Mouse (Mus musculus) heart, embryonic 13.5 days (tissue): ENCODE data around the gene Inka2. TPM values are rescaled to one million over a fixed set of nuclear protein-coding genes. Genes with fewer than 3 reads are reported as not detected.

ENCODE experiments used
- ATAC-seq: fragments of 200-750 bp; cut with Nextera tagmentation; 2 replicates; pipeline ENCODE4 v1.8.0; 2017; ENCODE audit warnings: moderate TSS enrichment; ENCODE audit not compliant: insufficient number of reproducible peaks, low FRiP score, low TSS enrichment; ENCODE audit errors: extremely low read depth
- H3K27ac ChIP-seq: fragments of 300-500 bp; sonication (generic); replicated peaks from 2 replicates; pipeline ENCODE4 v1.5.1; 2015; ENCODE audit warnings: moderate library complexity, mild to moderate bottlenecking, inconsistent platforms
- H3K27me3 ChIP-seq: fragments of 300-500 bp; sonication (generic); replicated peaks from 2 replicates; pipeline ENCODE4 v1.6.1; 2015; ENCODE audit warnings: mild to moderate bottlenecking, inconsistent platforms
- H3K36me3 ChIP-seq: fragments of 300-500 bp; sonication (generic); 2 replicates; pipeline ENCODE4 v1.6.1; 2015; ENCODE audit warnings: mild to moderate bottlenecking, inconsistent platforms
- H3K4me1 ChIP-seq: fragments of 300-500 bp; sonication (generic); 2 replicates; pipeline ENCODE4 v1.6.1; 2015; ENCODE audit warnings: inconsistent platforms
- H3K4me2 ChIP-seq: fragments of 300-500 bp; sonication (generic); 2 replicates; pipeline ENCODE4 v1.6.1; 2015; ENCODE audit warnings: inconsistent platforms, mild to moderate bottlenecking, moderate library complexity
- H3K4me3 ChIP-seq: fragments of 300-500 bp; sonication (generic); 2 replicates; pipeline ENCODE4 v1.5.1; 2015; ENCODE audit warnings: moderate library complexity, mild to moderate bottlenecking, inconsistent platforms
- H3K9ac ChIP-seq: fragments of 300-500 bp; sonication (generic); 2 replicates; pipeline ENCODE4 v1.6.1; 2015; ENCODE audit warnings: inconsistent platforms, mild to moderate bottlenecking, moderate library complexity
- H3K9me3 ChIP-seq: fragments of 300-500 bp; sonication (generic); 2 replicates; pipeline ENCODE4 v1.6.1; 2016; ENCODE audit warnings: inconsistent platforms
- WGBS: fragments of 180-500 bp; shearing (Covaris S2); methylation state at CpG from one replicate; pipeline ENCODE4 v1.1.7; 2015; ENCODE audit warnings: mixed read lengths; 5-methylcytosine and 5-hydroxymethylcytosine counted together
- polyA plus RNA-seq: library from polyadenylated mRNA; unstranded; fragments of >200 nt; fragmentation: Nextera tagmentation; extraction: Ambion mirVana; gene quantifications from 2 replicates; pipeline ENCODE4 v1.2.1, GENCODE M21; 2015

Gene Inka2
- polyA plus RNA-seq, 1 experiment from 2014 or later = 2.0 TPM

DNA sequence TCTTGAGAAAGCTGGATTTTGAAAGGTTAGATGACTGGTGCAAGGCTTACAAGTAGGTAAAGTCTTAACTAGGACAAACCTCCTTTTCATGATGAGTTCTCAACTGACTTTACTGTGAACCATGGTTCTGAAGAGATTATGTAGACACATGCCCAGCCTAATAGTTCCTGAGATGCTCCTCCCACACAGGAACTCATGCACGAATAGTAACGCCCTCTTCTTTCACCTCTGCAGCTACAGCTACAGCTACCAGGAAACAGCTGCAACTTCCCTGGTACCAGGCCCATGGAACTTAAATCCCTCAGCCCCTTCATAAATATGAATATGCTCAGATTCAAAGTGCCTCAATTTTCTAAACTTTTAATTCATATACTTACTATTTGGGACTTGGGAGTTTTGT, 28.5 kb upstream of the Inka2 start:
- 50% methylated on average over 2 of the region's 2 CpGs for WGBS

DNA sequence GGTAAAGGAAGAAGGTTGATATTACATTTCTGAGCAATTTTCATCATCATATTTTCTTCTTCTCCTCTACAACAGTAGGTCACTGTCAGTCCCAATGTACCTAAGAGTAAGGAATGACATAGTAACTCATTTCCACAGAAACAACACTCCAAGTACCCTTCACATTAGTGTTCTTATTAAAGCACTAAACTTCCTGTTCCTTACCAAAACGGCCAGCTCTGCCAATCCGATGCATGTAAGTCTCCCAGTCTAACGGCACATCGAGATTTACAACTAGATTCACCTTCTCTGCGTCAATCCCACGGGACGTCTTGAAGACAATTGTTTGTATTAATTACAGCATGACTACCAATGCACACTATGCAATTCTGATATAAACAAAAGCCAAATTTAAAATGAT, 24.1 kb upstream of the Inka2 start:
- no peak overlapping the region for H3K27ac ChIP-seq
- peaks cover 74% of the 10 kb centered on the region for H3K36me3 ChIP-seq
- H3K9me3 ChIP-seq = no peaks in the 10 kb centered on the region
- no peak overlapping the region for H3K9ac ChIP-seq
- no peaks in the 10 kb centered on the region for H3K4me1 ChIP-seq
- H3K4me2 ChIP-seq = no peak overlapping the region
- WGBS = 90% methylated on average over 7 of the region's 7 CpGs
- no peaks in the 10 kb centered on the region for H3K27me3 ChIP-seq
- H3K4me3 ChIP-seq = no peak overlapping the region
- ATAC-seq = no peak

More for the DNA sequence above, 28.5 kb upstream of the Inka2 start:
- Histone ChIP-seq H3K9me3 (no peaks in the 10 kb centered on the region), H3K27me3 (0 out of 2 replicates have a peak, but pooled peaks cover 3% of the 10 kb centered on the region), H3K9ac (no peak overlapping the region), H3K36me3 (peaks cover 37% of the 10 kb centered on the region), H3K4me2 (no peak overlapping the region), H3K4me3 (no peak overlapping the region), H3K4me1 (0 out of 2 replicates have a peak, but pooled peaks cover 3% of the 10 kb centered on the region), H3K27ac (no peak overlapping the region)
- ATAC-seq = no peak

DNA sequence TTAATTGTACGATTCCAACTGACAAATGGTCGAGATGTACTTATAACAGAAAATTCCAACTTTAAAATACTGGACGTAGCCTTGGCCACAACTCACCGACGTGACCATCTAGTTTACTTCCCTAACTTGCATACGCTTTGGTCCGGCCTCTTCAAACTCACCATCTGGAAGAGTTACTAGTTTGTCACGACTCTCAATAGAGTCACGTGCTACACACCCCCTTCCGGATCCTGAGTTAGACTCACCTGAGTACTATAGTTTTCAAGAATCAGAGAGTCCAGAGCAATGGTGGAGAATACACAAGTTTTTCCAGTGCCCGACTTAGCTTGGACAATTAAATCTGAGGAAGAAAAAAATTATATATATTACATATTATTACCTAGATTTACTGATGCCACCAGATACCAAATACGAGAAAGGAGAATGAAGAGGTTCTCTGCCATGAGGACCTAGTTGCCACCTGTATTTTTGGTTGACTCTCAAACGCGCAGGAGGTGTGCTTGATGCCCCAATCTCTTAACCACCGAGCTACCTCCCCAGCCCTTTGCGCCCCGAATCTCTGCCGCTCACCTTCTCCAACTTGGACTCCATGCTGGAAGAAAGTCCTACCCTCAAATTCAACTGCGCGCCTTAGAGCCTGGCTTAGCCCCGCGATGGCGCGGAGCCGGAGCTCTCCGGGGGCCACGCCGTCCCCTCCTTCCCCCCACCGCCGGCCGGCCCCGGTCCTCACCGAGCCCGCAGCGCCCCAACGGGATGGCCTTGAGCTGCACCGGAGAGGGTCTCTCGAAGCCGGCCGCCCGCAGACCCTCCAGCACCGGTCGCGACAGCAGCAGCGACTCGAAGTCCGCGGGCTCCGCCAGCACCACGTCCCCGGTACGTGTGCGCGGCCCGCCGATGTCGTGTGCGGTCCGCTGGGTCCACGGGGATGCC, 17.7 kb upstream of the Inka2 start:
- WGBS = 9% methylated on average over 60 of the region's 60 CpGs
- Histone ChIP-seq H3K27me3 (no peaks in the 10 kb centered on the region), H3K36me3 (peaks cover 32% of the 10 kb centered on the region), H3K4me1 (peaks cover 14% of the 10 kb centered on the region), H3K9me3 (no peaks in the 10 kb centered on the region), H3K27ac (peak overlapping the region; percentile 82), H3K4me3 (peak overlapping the region; percentile 90), H3K9ac (peak overlapping the region; percentile 92), H3K4me2 (peak overlapping the region; percentile 81)
- no peak for ATAC-seq

DNA sequence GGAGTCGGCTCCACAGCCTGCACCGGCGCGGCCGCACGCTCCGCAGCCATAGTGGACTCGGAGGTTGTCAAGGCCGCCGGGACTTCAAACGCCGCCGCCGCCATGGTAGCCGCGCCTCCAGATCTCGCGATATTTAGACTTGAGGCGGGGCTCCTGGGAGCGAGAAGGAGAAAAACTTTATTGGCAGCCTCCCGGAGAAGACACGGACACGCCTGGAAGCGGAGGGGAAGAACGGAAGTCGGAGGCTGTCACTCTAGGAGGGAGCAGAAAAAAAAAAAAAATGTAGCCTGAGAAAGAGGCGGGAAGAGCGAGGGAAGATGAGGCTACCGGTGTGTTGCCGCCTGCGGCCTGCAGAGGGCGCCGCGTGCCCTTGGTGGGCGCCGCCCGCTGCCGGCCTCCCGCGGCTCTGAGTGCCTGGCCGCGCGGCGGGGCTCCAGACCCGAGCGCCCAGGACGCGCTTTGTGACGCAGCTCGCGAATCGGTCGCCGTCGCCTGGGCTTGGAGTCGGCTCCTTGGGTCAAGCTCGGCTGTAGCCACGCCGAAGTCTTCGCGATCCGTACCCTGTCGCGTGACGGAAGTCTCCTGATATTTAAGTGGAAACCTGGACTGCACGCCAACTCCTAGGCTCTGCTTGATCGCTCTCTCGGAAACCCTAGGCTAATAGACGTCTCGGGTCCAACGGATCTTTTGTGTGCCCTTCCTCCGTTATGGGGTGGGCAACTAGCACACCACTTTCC, 16.9 kb upstream of the Inka2 start, which contains the start of gene Ddx20:
Ddx20 (minus strand) TSS at position 251 of the 737 bp plus-strand sequence.
- under 1% methylated on average over 72 of the region's 72 CpGs for WGBS
- Histone ChIP-seq H3K9me3 (no peaks in the 10 kb centered on the region), H3K27ac (peak within 1 kb of the TSS; percentile 82), H3K27me3 (peaks cover 6% of the 10 kb centered on the region; the same call in 1 of the 2 replicates), H3K4me3 (peak within 1 kb of the TSS; percentile 90), H3K4me2 (peak within 1 kb of the TSS; percentile 81), H3K4me1 (peaks cover 14% of the 10 kb centered on the region), H3K36me3 (peaks cover 26% of the 10 kb centered on the region), H3K9ac (peak within 1 kb of the TSS; percentile 92)
- ATAC-seq = peak; percentile 87

DNA sequence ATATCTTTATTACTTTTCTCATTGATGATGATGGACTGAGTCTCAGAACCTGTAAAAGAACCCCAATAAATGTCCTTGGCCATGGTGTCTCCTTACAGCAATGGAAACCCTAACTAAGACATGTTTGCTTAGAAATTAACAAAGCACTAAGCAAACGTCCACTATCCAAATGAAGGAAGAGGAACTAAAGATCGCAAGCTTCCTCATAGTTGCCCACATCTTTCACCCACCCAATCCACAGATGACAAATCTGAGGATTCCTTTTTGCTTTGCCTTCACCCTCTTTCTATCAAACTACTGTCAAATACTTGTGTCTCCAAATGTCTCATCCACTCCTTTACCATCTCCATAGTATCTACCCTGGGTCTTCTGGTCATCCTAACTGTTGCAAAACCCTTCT, 15.9 kb upstream of the Inka2 start:
- peaks cover 17% of the 10 kb centered on the region for H3K4me1 ChIP-seq
- ATAC-seq = no peak
- H3K4me3 ChIP-seq = no peak overlapping the region
- H3K4me2 ChIP-seq = peak overlapping the region; percentile 81; the same call in 1 of the 2 replicates
- 83% methylated on average over 2 of the region's 2 CpGs for WGBS
- peaks cover 10% of the 10 kb centered on the region; the same call in 1 of the 2 replicates for H3K27me3 ChIP-seq
- no peaks in the 10 kb centered on the region for H3K9me3 ChIP-seq
- no peak overlapping the region for H3K9ac ChIP-seq
- no peak overlapping the region for H3K27ac ChIP-seq
- peaks cover 15% of the 10 kb centered on the region for H3K36me3 ChIP-seq

DNA sequence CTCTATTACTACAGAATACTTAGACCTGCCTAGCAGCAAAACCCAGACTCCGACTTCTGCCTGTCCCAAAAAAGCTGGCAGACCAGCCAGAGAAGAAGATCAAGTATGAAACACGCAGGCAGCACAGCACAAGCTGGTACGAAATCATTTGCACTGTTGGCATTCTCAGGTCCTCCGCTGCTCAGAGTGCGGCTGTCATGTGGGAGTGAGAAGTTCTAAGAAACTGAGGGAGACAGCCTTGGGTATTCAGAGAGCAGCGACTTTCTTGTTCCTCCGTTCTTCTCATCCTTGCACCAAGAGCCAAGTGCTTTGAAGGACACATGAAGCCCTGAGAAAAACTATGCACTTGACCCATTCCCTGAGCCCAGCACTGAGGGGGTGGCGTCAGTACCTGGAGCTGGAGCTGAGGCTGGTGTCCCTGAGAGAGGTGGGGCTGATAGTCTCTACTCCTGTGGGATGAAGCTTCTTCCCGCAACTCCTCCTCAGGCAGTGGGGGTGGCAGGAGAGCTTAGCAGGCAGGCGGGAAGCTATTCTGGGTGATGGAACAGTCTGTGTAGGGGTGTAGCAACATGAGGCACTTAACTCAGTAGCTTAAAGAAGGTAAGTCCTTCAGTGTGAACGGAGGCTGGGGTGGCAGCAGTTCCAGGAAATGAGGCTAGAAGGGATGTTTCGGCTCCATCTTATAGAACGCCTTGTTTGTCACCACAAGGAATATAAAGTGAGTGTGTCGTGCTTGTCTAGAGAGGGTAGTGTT, 10.9 kb upstream of the Inka2 start:
- Histone ChIP-seq H3K9ac (no peak overlapping the region), H3K27me3 (peaks cover 15% of the 10 kb centered on the region; the same call in 1 of the 2 replicates), H3K4me1 (peaks cover 43% of the 10 kb centered on the region), H3K9me3 (no peaks in the 10 kb centered on the region), H3K4me2 (no peak overlapping the region), H3K27ac (no peak overlapping the region), H3K36me3 (no peaks in the 10 kb centered on the region), H3K4me3 (no peak overlapping the region)
- 57% methylated on average over 14 of the region's 14 CpGs for WGBS
- no peak for ATAC-seq

DNA sequence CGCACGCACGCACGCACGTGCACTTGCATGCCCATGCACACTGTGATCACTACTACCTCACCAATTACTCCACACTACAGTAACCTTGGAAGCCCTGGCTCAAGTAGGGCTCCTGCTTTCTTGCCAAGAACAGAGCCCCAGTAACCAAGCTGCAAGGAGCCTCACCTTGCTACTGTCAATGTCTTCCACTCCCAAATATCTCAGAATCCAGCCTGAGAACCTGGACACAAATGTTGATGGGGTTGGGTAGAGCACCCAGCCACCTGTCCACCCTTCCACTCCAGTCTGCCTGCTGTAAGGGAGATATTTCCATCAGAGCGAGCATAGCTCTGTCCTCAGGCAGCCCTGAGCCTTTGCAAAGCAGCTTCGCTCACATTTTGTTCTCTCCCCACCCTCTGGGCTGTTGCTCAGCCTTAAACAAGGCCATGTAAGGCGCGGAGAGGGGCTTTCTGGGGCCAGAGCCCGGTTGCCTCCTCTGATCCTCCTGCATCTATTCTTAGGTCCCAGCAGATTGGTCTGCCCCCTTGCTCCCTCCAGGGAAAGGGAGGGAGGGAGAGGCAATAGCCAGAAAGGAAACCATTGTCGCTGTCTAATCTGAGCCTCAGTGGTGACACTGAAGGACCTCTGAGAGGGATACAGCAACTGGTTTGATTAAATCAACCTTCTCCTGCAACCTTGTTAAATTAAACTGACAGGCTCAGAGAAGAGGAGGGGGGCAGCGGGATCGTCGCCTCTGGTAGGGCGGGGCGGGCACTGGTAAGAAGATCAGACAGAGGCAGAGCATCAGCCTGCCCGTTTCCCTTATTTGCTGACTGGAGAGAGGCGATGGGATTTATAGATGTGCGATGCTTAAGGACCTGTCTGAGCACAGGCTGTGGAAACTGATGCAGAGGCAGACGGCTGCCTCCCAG, 8.7 kb upstream of the Inka2 start:
- peaks cover 65% of the 10 kb centered on the region for H3K4me1 ChIP-seq
- peaks cover 15% of the 10 kb centered on the region; the same call in 1 of the 2 replicates for H3K27me3 ChIP-seq
- H3K4me3 ChIP-seq = peak overlapping the region; percentile 35
- peak overlapping the region; percentile 60 for H3K4me2 ChIP-seq
- ATAC-seq = peak; percentile 67; the same call in 1 of the 2 replicates
- H3K36me3 ChIP-seq = no peaks in the 10 kb centered on the region
- H3K27ac ChIP-seq = peak overlapping the region; percentile 94
- no peaks in the 10 kb centered on the region for H3K9me3 ChIP-seq
- H3K9ac ChIP-seq = peak overlapping the region; percentile 70
- WGBS = 23% methylated on average over 20 of the region's 20 CpGs

DNA sequence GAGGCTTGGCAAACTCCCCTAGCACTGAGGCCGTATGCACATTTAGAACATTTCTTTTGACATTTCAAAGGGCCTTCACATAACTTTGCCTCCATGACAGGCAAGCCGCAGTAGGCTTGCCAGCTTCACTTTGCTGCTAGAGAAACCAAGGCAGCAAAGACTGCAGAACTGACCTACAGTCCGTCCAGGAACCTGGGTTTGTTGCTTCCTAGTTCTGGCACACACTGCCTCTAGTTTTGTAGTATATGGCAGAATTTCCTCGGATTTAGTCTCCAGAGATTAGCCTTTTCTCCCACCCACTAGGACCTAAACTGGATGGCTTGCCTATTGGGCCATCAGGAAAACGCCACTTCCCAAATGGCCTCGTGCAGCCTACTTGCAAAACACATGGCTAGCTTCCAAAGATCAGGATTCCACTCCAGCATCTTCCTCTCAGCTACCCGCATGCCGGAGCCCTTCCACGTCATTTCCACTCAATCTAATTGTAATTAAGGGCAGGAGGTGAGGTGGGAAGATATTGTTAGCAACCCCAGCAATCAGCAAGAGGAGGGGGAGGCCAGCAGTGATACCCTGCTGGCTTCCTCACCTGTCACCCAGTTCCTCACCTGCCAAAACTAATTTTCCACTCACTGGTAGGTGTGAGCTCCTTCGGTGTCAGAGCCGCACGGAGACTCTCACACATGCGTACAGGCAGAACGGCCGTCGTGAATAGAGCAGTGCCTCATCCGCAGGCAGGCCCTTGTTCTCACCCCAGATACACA, 7.8 kb upstream of the Inka2 start:
- H3K27me3 ChIP-seq = peaks cover 15% of the 10 kb centered on the region; the same call in 1 of the 2 replicates
- peak overlapping the region; percentile 35 for H3K4me3 ChIP-seq
- no peaks in the 10 kb centered on the region for H3K9me3 ChIP-seq
- peak overlapping the region; percentile 60 for H3K4me2 ChIP-seq
- 58% methylated on average over 17 of the region's 17 CpGs for whole genome bisulfite sequencing
- peak overlapping the region; percentile 70 for H3K9ac ChIP-seq
- H3K4me1 ChIP-seq = peaks cover 74% of the 10 kb centered on the region
- ATAC-seq = no peak
- H3K27ac ChIP-seq = peak overlapping the region; percentile 94
- H3K36me3 ChIP-seq = no peaks in the 10 kb centered on the region

DNA sequence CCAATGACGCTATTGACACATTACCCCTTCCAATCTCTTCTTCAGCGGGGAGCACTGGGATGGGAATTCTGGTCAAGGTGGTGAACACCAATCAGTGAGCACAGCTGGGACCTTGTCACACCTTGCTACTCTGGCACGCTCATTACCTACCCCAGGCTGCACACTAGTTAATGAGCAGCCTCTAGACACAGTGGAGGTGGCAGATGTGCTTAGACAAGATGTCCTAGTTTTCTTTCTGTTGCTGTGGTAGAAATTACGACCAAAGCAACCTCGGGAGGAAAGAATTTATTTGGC, 7.3 kb upstream of the Inka2 start:
- no peak overlapping the region for H3K9ac ChIP-seq
- 73% methylated on average over 5 of the region's 5 CpGs for WGBS
- no peaks in the 10 kb centered on the region for H3K9me3 ChIP-seq
- H3K4me1 ChIP-seq = peaks cover 79% of the 10 kb centered on the region
- H3K27me3 ChIP-seq = peaks cover 13% of the 10 kb centered on the region; the same call in 1 of the 2 replicates
- no peak overlapping the region for H3K4me3 ChIP-seq
- no peaks in the 10 kb centered on the region for H3K36me3 ChIP-seq
- no peak overlapping the region for H3K27ac ChIP-seq
- no peak overlapping the region for H3K4me2 ChIP-seq
- no peak for ATAC-seq
